Mouse (Mus musculus) lung, adult 2 months (tissue): ENCODE data around the gene Btbd2.

Experiments used
- CTCF ChIP-seq: fragments of 200-500 bp; IDR thresholded peaks from 2 replicates; pipeline ENCODE4 v1.5.1; 2011; ENCODE audit warnings: mild to moderate bottlenecking, low read length, control low read depth; ENCODE audit not compliant: insufficient read depth
- POLR2A ChIP-seq: fragments of 200-500 bp; IDR thresholded peaks from 2 replicates; pipeline ENCODE4 v1.6.1; 2011; ENCODE audit warnings: low read depth, mild to moderate bottlenecking, control low read depth, low read length, borderline replicate concordance; ENCODE audit errors: extremely low read depth

GRCm38 (mm10) chr10:80622661-80623456 is 34.0 kb downstream of the Btbd2 start, which contains the start of gene Csnk1g2:
- TF ChIP-seq CTCF (no peak), POLR2A (peak; percentile 48; the same call in 1 of the 2 replicates)
